Mouse (Mus musculus) embryonic facial prominence, embryonic 12.5 days (tissue): Measurements from ENCODE around the gene Orc6. TPM values are rescaled to one million over a fixed set of nuclear protein-coding genes. Genes with fewer than 3 reads are reported as not detected.

ENCODE experiments used
- ATAC-seq: fragments of 200-750 bp; cut with Nextera tagmentation; 2 replicates; pipeline ENCODE4 v1.8.0; 2017; ENCODE audit not compliant: insufficient number of reproducible peaks, insufficient read depth, low FRiP score, low TSS enrichment
- H3K27ac ChIP-seq: fragments of 300-500 bp; sonication (generic); 2 replicates; pipeline ENCODE4 v1.5.1; 2016; ENCODE audit warnings: mild to moderate bottlenecking
- H3K27me3 ChIP-seq: fragments of 300-500 bp; sonication (generic); 2 replicates; pipeline ENCODE4 v1.6.1; 2016; ENCODE audit warnings: mild to moderate bottlenecking, moderate library complexity
- H3K36me3 ChIP-seq: fragments of 300-500 bp; sonication (generic); 2 replicates; pipeline ENCODE4 v1.6.1; 2016; ENCODE audit warnings: mild to moderate bottlenecking
- H3K4me1 ChIP-seq: fragments of 300-500 bp; sonication (generic); 2 replicates; pipeline ENCODE4 v1.6.1; 2016
- H3K4me2 ChIP-seq: fragments of 300-500 bp; sonication (generic); replicated peaks from 2 replicates; pipeline ENCODE4 v1.6.1; 2016; ENCODE audit warnings: mild to moderate bottlenecking, moderate library complexity
- H3K4me3 ChIP-seq: fragments of 300-500 bp; sonication (generic); 2 replicates; pipeline ENCODE4 v1.5.1; 2016; ENCODE audit warnings: mild to moderate bottlenecking
- H3K9ac ChIP-seq: fragments of 300-500 bp; sonication (generic); 2 replicates; pipeline ENCODE4 v1.6.1; 2016; ENCODE audit warnings: mild to moderate bottlenecking, moderate library complexity
- H3K9me3 ChIP-seq: fragments of 300-500 bp; sonication (generic); 2 replicates; pipeline ENCODE4 v1.6.1; 2016; ENCODE audit warnings: mild to moderate bottlenecking, moderate library complexity
- WGBS: fragments of 180-500 bp; shearing (Covaris S2); methylation state at CpG from one replicate; pipeline ENCODE4 v1.1.7; 2016; 5-methylcytosine and 5-hydroxymethylcytosine counted together
- polyA plus RNA-seq: library from polyadenylated mRNA; unstranded; fragments of >200 nt; fragmentation: Nextera tagmentation; extraction: Ambion mirVana; gene quantifications from 2 replicates; pipeline ENCODE4 v1.2.1, GENCODE M21; 2016

Gene Orc6
- polyA plus RNA-seq, 1 experiment from 2014 or later, result 124 TPM

GRCm38 (mm10) chr8:85327036-85327435, 27.6 kb downstream of the Orc6 start:
- ATAC-seq, result no peak
- WGBS, result 81% methylated on average over 9 of the region's 9 CpGs

GRCm38 (mm10) chr8:85329506-85329905, 30.1 kb downstream of the Orc6 start:
- no peaks in the 10 kb centered on the region for H3K4me1 ChIP-seq
- H3K36me3 ChIP-seq, result no peaks in the 10 kb centered on the region
- H3K27ac ChIP-seq, result no peak overlapping the region
- no peak overlapping the region for H3K4me2 ChIP-seq
- ATAC-seq, result no peak
- no peaks in the 10 kb centered on the region for H3K9me3 ChIP-seq
- H3K9ac ChIP-seq, result no peak overlapping the region
- no peak overlapping the region for H3K4me3 ChIP-seq
- 86% methylated on average over 1 of the region's 1 CpGs for WGBS
- H3K27me3 ChIP-seq, result no peaks in the 10 kb centered on the region

More at GRCm38 (mm10) chr8:85327036-85327435, 27.6 kb downstream of the Orc6 start:
- H3K4me1 ChIP-seq, result no peaks in the 10 kb centered on the region
- no peak overlapping the region for H3K4me3 ChIP-seq
- H3K27ac ChIP-seq, result no peak overlapping the region
- H3K4me2 ChIP-seq, result no peak overlapping the region
- H3K36me3 ChIP-seq, result no peaks in the 10 kb centered on the region
- H3K9ac ChIP-seq, result no peak overlapping the region
- H3K27me3 ChIP-seq, result no peaks in the 10 kb centered on the region
- no peaks in the 10 kb centered on the region for H3K9me3 ChIP-seq

GRCm38 (mm10) chr8:85335105-85335504, 35.7 kb downstream of the Orc6 start:
- no peak overlapping the region for H3K9ac ChIP-seq
- no peak overlapping the region for H3K27ac ChIP-seq
- H3K4me3 ChIP-seq, result no peak overlapping the region
- H3K27me3 ChIP-seq, result no peaks in the 10 kb centered on the region
- H3K9me3 ChIP-seq, result no peaks in the 10 kb centered on the region
- no peaks in the 10 kb centered on the region for H3K4me1 ChIP-seq
- no peak for ATAC-seq
- no peak overlapping the region for H3K4me2 ChIP-seq
- no peaks in the 10 kb centered on the region for H3K36me3 ChIP-seq

GRCm38 (mm10) chr8:85336211-85336933, 36.9 kb downstream of the Orc6 start:
- no peak overlapping the region for H3K27ac ChIP-seq
- H3K36me3 ChIP-seq, result no peaks in the 10 kb centered on the region
- ATAC-seq, result no peak
- no peaks in the 10 kb centered on the region for H3K4me1 ChIP-seq
- no peaks in the 10 kb centered on the region for H3K9me3 ChIP-seq
- 75% methylated on average over 6 of the region's 6 CpGs for WGBS
- H3K4me2 ChIP-seq, result no peak overlapping the region
- no peak overlapping the region for H3K4me3 ChIP-seq
- H3K27me3 ChIP-seq, result no peaks in the 10 kb centered on the region
- no peak overlapping the region for H3K9ac ChIP-seq

- Histone ChIP-seq H3K4me3 (no peak overlapping the region), H3K36me3 (no peaks in the 10 kb centered on the region), H3K27me3 (no peaks in the 10 kb centered on the region), H3K9ac (no peak overlapping the region), H3K27ac (no peak overlapping the region), H3K4me2 (no peak overlapping the region), H3K9me3 (no peaks in the 10 kb centered on the region), H3K4me1 (no peaks in the 10 kb centered on the region)
- WGBS, result 78% methylated on average over 4 of the region's 4 CpGs
- ATAC-seq, result no peak
Observed at GRCm38 (mm10) chr8:85337681-85338080, 38.2 kb downstream of the Orc6 start.

- Histone ChIP-seq H3K4me1 (no peaks in the 10 kb centered on the region), H3K27ac (no peak overlapping the region), H3K27me3 (no peaks in the 10 kb centered on the region), H3K9me3 (no peaks in the 10 kb centered on the region), H3K4me3 (no peak overlapping the region), H3K36me3 (no peaks in the 10 kb centered on the region), H3K9ac (no peak overlapping the region), H3K4me2 (no peak overlapping the region)
- WGBS, result 68% methylated on average over 5 of the region's 5 CpGs
- ATAC-seq, result no peak
Observed at GRCm38 (mm10) chr8:85339871-85340573, 40.6 kb downstream of the Orc6 start.

GRCm38 (mm10) chr8:85353287-85353686, 53.9 kb downstream of the Orc6 start:
- H3K9me3 ChIP-seq, result no peaks in the 10 kb centered on the region
- no peaks in the 10 kb centered on the region for H3K27me3 ChIP-seq
- 86% methylated on average over 4 of the region's 4 CpGs for WGBS
- ATAC-seq, result no peak
- no peak overlapping the region for H3K4me2 ChIP-seq
- no peaks in the 10 kb centered on the region for H3K4me1 ChIP-seq
- no peak overlapping the region for H3K27ac ChIP-seq
- H3K4me3 ChIP-seq, result no peak overlapping the region
- H3K9ac ChIP-seq, result no peak overlapping the region
- H3K36me3 ChIP-seq, result no peaks in the 10 kb centered on the region

Other genes with a start within 250 kb of the Orc6 start
- gene Fbxw9, start 239.6 kb upstream of the Orc6 start, polyA plus RNA-seq, result 32.8 and 35.8 TPM in 2 replicates
- gene Gm5741, start 231.7 kb upstream of the Orc6 start, polyA plus RNA-seq, result 0.90 TPM in 1 of 2 replicates, not detected in the other
- gene Dhps, start 227.9 kb upstream of the Orc6 start, polyA plus RNA-seq, result 66.8 and 67.9 TPM in 2 replicates
- 118 and 128 TPM in 2 replicates for gene Wdr83os, start 218.9 kb upstream of the Orc6 start, polyA plus RNA-seq
- 48.9 and 49.1 TPM in 2 replicates for gene Wdr83, start 218.3 kb upstream of the Orc6 start, polyA plus RNA-seq
- gene Man2b1, start 216.4 kb upstream of the Orc6 start, polyA plus RNA-seq, result 25.9 and 27.6 TPM in 2 replicates
- 2.3 and 3.2 TPM in 2 replicates for gene Zfp791, start 176.5 kb upstream of the Orc6 start, polyA plus RNA-seq
- not detected in 2 replicates for gene Cks1brt, start 147.7 kb upstream of the Orc6 start, polyA plus RNA-seq
- gene Olfr371, start 73.6 kb upstream of the Orc6 start, polyA plus RNA-seq, result not detected in 2 replicates
- 141 and 150 TPM in 2 replicates for gene Vps35, start 170 bp downstream of the Orc6 start, polyA plus RNA-seq
- 1.9 and 2.9 TPM in 2 replicates for gene Mylk3, start 86.7 kb downstream of the Orc6 start, polyA plus RNA-seq
- gene 4921524J17Rik, start 133.2 kb downstream of the Orc6 start, polyA plus RNA-seq, result 50.5 and 51.2 TPM in 2 replicates
- 47.3 and 48.8 TPM in 2 replicates for gene Gpt2, start 192.9 kb downstream of the Orc6 start, polyA plus RNA-seq